Mouse (Mus musculus) liver, embryonic 14.5 days (tissue): ENCODE results near the gene Tmbim1.

Experiments
- CTCF ChIP-seq: IDR thresholded peaks from 2 replicates; pipeline ENCODE4 v1.5.1; 2016; ENCODE audit warnings: antibody characterized with exemption, low read depth, control low read depth
- EP300 ChIP-seq: IDR thresholded peaks from 2 replicates; pipeline ENCODE4 v1.6.1; 2016; ENCODE audit warnings: antibody characterized with exemption, low read depth

DNA sequence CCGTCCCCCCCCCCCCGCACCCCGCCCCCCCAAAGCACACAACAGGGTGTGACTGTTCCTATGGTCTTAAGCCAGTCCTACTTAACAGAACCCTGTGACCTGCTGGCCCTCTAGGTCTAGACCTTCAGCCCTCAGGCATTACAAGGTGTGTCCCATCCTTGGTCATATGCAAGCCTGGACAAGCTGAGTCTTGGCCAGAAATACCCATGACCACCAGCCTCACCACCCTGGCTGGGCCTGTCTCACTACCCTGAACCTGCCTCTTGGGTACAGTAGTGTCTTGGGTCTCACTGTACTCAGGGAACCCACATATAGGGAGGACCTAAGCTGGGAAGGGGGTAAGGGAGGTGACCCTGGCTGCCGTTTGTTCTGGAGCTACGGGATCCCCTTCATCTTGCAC is 32.6 kb upstream of the Tmbim1 start:
- no peak for TF ChIP-seq CTCF
- no peak for TF ChIP-seq EP300
